Mouse (Mus musculus) kidney, adult 2 months (tissue): ENCODE measurements around the gene Plb1.

ENCODE experiments used
- CTCF ChIP-seq: fragments of 200-500 bp; conservative IDR thresholded peaks from 2 replicates; pipeline ENCODE4 v1.5.1; 2011; ENCODE audit warnings: low read depth, mild to moderate bottlenecking, control low read depth, low read length, moderate library complexity, mixed read lengths; ENCODE audit not compliant: insufficient read depth, insufficient read length
- POLR2A ChIP-seq: fragments of 200-500 bp; IDR thresholded peaks from one replicate; pipeline ENCODE4 v1.6.1; 2011; ENCODE audit warnings: low read depth, low read length, control low read depth

- TF ChIP-seq CTCF (no peak), POLR2A (no peak)
Measured at GRCm38 (mm10) chr5:32308647-32309046, 76.1 kb downstream of the Plb1 start.
